Mouse (Mus musculus) forelimb bud, embryonic 11.5 days (tissue): ENCODE data around the gene Tpx2.

ENCODE experiments used
- DNase-seq: peaks from one replicate; pipeline ENCODE4 v3.0.0-alpha.2; 2012; ENCODE audit warnings: low read depth, low spot score

Gene Tpx2

DNA sequence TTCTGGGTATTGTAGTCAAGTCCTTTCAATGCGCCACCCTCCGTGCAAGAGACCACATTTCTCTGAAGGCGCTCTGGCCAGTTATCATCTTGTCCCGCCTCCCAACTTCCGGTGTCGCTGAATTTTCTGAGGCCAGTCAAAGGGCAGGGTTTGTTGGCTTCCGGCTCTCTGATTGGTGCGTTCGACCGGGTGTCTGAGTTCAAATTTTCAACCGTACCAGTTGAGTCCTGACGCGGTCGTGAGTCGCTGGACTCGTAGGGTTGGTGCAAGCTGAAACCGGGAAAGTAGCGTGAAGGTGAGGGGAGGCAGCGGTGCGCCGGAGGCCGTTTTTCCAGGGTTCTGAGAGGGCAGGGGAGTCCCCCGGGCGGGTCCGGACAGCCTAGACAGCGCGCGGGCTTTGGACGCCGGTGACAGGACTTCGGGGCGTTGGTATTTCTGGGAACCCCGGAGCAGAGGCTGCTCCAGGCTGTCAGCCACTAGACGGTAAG is at the start of gene Tpx2:
Gene Tpx2 (plus strand): TSS at position 150 of the 488 bp plus-strand sequence.
- peak; percentile 99 for DNase-seq

DNA sequence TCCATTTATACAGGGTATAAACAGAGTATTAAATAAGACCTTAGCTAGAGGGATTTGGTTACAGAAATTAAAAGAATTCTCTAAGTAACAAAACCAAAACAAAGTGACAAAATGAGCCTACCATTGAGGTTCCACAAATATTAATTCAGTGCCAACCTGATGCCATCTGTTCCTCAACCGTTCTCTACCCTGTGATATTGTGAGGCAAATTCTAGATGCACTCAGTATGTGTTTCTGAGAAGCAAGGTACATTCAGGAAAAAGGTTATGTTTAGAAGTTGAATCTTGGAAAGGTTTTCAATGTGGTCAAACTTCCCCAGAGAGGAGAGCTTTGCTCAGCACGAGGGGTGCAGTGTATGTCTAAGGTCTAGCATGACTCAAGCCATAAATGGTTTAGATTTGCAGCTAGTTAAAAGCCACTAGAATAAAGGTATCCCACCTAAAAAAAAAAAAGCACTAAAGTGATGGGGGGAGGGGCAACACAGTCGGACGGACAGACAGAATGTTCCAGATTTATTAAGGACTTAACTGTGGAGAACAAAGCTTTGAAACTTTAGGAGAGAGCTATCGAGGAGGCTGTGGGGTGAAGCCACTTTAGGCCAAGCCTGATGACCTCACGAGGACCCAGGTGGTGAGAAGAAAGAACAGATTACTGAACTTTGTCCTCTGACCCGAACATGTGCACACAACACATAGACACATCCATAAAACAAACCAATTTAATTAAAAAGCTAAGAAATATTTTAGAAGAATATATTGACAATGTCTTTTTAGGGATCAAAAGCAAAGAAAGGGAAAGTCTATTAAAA is 47.6 kb upstream of the Tpx2 start:
- DNase-seq = no peak

GRCm38 (mm10) chr2:152800762-152801113 is 47.0 kb upstream of the Tpx2 start:
- DNase-seq = no peak

GRCm38 (mm10) chr2:152802303-152802702 is 45.5 kb upstream of the Tpx2 start:
- DNase-seq = no peak

DNA sequence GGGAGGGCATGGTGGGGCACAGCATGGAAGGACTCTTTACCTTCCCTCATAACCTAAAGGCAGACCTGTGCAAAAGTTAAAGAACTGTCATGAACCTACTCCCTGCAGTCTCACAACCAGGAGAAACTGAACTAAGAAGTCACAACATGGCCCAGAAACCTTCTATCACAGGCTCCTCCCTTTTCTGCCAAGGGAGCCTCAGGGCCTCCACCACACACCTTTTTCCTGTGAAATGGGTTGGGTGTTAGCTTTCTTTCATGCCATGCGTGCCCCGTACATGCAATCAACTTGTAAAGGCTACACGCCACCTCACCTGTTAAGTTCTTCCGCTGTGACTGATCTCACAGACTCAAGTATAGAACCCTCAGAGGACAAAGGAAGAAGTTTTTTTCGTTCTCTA is 44.7 kb upstream of the Tpx2 start:
- no peak for DNase-seq

GRCm38 (mm10) chr2:152804408-152805110 is 43.2 kb upstream of the Tpx2 start:
- peak; percentile 59 for DNase-seq

DNA sequence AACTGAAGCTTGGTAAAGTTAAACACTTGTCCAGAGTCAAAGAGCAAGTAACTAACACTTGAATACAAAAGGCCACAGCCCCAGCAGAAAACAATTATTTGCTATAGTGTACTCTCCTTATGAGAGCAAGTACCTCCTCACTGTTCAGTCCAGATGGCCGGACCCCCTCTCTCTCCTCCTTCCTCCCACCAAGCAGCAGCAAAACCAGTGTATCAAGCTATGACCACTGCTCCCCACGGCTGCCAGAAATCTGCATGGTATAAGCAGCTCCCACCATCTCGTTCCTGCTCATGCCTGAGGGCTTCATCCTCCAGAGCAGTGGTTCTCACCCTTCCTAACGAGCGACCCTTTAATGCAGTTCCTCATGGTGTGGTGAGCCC is 42.7 kb upstream of the Tpx2 start:
- no peak for DNase-seq

DNA sequence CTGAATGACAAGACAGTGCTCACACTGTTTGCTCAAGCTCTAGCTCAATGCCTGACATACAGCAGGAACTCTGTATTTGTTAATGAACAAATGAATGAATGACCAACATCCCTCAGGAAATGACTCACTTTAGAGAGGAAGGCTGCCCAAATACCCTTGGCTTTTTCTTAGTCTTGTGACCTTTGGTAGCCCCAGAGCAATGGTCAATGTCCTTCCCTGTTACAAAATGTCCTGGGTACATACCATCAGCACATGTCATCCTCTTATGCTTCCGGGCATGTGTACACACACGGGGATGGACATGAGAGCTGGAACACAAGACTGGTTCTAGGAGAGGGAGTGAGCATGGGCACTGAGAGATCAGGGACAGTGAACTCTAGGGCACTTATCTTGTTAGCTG is 41.7 kb upstream of the Tpx2 start:
- DNase-seq = no peak

DNA sequence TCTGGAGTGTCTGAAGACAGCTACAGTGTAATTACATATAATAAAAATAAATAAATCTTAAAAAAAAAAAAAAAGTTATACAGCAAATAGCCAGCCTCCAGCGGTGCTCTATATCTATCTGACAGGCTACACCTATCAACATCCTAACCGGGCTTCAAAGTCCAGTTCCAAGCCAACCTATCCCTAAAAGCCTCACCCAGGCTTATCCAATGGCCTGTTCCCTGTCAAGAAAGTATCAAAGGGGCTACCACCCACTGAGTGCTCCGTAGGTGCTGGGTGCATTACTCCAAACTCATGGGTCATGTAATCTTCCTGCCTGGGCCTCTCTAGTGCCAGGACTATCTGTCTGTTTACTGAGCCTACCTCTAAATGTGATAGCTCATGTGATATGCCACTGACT is 39.6 kb upstream of the Tpx2 start:
- DNase-seq = no peak

- DNase-seq = no peak
Observed at GRCm38 (mm10) chr2:152810158-152810941, 37.4 kb upstream of the Tpx2 start.

DNA sequence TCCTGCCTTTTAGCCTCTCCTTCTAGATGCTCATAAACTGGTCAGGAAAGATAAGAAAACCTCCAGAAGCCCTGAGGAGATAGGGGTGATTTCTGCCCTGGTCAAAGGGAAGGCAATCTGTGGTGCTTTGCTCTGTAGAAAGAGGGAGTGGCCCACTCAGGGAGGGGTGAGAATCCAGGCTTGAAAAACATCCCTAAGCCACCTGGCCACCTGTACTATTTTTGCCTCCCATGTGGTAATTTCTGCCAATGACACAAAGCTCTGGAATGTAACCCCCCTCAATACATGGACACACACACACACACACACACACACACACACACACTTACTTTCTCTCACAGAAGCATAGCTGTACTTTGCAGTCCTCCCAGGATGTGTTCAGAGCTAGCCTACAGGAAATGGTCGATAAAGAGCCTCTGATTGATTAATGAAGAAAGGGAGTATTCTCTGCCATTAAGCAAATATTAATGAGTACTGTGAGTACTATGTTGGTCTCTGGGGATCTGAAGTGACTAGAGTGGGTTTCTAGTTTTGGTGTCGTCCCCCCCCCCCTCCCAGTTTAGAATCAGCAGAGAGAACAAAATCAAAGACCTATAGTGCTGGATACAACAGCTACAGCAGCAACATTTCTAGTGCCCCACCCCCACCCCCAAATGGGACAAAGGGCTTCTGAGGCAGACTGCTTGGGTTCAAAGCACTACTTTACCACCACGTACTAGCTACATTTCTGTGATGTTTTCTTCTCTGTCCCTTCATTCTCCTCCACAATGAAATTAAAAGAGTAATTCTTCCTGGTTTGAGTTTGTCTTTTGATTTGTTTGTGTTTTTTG is 36.2 kb upstream of the Tpx2 start:
- no peak for DNase-seq

DNA sequence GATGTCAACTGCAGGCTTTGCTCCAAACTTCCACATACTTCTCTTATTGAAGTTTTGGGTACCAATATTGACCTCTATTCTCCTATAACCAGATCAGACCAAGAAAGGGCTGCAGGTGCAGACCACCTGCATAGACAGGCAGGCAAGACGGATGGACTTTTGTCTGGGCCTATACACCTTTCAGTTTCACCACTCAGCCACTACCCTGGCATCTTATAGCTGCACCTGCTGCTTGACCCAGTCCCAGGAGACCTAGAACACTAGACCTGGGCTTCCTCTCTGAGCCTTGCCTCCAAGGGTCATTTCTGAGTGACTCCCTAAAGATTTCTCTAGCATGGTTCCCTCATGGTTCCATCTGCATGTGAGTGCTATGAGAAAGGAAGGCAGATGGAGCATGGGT is 34.5 kb upstream of the Tpx2 start:
- no peak for DNase-seq

DNA sequence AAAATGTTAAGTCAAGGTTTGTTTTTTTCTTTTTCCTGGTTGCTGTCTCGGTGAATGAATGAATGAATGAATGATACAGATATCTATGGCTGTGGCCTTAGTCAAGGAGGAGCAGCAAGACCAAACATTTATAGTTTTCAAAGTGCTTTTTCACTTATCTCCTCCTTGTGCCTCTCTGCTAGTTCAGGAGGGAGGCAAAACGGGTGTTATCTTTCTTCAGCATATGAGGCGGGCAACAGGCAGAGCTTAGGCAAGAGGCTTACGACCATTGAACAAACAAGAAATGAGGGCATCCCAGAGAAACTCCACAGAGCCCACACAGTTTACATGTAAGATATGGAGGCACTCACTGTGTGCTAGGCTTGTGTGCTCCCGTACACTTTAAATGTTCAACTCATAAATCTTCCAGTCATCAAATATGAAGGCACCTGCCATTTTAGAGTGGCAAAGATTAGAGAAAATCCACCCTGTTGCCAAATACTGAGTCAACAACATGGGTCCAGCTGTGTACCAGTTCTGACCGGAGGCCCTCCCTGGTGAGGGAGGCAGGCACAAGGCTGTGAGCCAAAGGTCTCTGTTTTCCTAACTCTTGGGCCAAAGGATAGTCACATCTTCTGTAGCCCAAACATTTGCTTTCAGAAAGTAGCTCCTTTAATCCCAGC is 33.4 kb upstream of the Tpx2 start:
- DNase-seq = no peak

GRCm38 (mm10) chr2:152815879-152816656 is 31.7 kb upstream of the Tpx2 start:
- DNase-seq = no peak

- DNase-seq = no peak
Observed at GRCm38 (mm10) chr2:152816657-152817348, 31.0 kb upstream of the Tpx2 start.

GRCm38 (mm10) chr2:152817596-152818291 is 30.0 kb upstream of the Tpx2 start:
- no peak for DNase-seq

DNA sequence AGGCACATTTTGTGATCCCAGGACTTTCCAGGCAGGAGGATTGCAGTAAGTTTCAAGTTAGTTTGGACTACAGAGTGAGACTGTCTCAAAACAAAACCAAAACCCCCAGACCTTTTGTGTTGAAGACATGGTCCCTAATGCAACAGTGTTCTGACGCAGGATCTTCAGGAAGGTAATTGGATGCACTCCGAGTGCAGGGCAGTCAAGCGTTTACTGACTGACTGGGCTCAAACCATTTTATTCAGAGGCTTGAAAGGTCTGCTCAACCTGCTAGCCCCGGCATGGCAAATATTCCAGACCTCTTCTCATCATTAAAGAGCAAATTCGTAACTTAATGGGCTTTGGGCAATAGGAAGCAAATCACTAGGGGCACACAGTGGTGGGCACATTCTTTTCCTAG is 29.1 kb upstream of the Tpx2 start:
- no peak for DNase-seq

DNA sequence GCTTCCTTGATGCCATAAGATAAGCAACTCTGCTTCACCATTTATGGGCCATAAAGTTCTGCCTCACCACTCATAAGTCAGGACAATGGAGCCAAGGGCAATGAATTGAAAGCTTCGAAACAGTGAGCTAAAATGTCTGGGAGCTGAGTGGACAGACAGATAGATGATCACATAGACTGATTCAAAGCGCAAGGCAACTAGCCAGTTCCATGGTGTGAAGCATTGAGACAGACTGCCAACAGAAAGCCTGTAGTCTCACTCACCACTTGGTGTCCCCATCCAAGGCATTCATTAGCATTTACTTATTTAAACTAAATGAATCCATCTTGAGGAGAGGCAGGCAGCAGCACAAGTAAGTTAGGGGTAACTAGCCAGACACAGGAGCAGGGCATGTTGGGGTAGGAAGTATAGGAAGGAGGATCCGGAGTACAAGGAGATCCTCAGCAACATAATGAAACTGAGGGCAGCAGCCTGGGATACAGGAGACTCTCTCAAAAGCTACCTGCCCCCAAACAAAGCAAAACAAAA is 28.6 kb upstream of the Tpx2 start:
- DNase-seq = no peak

DNA sequence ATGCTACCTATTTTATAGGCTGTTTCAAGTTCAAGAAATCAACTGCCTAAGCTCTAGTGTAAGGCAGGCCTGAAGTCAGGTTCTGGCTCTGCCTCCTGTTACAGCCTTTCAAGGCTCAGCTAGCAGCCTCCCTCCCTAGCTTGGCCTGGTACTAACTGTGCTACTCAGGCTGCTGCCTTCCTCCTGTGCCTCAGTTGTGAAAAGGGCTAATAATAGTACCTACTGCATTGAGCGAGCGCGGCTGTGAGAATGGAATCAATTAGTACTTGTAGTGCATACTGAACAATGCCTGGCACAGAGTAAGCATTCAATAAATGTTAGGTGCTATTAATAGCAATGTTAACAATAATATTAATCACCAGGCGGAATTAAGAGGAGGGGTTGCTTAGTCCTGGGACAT is 27.8 kb upstream of the Tpx2 start:
- no peak for DNase-seq
